Mouse (Mus musculus): ENCODE measurements at regions not wholly inside any gene's neighbourhood (a gene's known extent, or its start where the extent isn't known, plus 50 kb on each side); places are given as distances from the start of the nearest gene placed in this dataset.

GRCm38 (mm10) chr5:46573869-46574268 is 716.5 kb upstream of the Lcorl start:
- no peak for TF ChIP-seq CTCF (IDR thresholded peaks at IDR 0.05; ENCODE audit: extremely low read depth, insufficient read length, insufficient replicate concordance, low read depth, low read length)
- no peak for TF ChIP-seq POLR2A (IDR thresholded peaks at IDR 0.05; ENCODE audit: low read depth, low read length)

Data from small intestine, adult 2 months (tissue).